Mouse (Mus musculus) heart, postnatal 0 days (tissue): ENCODE measurements around the gene Gm11634. TPM values are rescaled to one million over a fixed set of nuclear protein-coding genes. Genes with fewer than 3 reads are reported as not detected.
A peak's percentile ranks its signal among the peaks of the same experiment; 100 is the strongest.
"Not testable (repeated sequence)": the region's sequence is repeated elsewhere in the genome, so short reads cannot be mapped to it uniquely, and the experiment has no call there.

Experiments
- ATAC-seq: fragments of 200-750 bp; cut with Nextera tagmentation; 2 replicates; pipeline ENCODE4 v1.8.0; 2017; ENCODE audit warnings: low read depth, moderate number of reproducible peaks, moderate library complexity; ENCODE audit not compliant: insufficient read depth
- DNase-seq: peaks from one replicate; pipeline ENCODE4 v3.0.0-alpha.2; 2016; ENCODE audit warnings: low spot score
- H3K27ac ChIP-seq: fragments of 300-500 bp; sonication (generic); 2 replicates; pipeline ENCODE4 v1.5.1; 2014; ENCODE audit warnings: low read depth, mild to moderate bottlenecking
- H3K27me3 ChIP-seq: fragments of 300-500 bp; sonication (generic); 2 replicates; pipeline ENCODE4 v1.6.1; 2014; ENCODE audit warnings: low read length, mixed read lengths; ENCODE audit not compliant: control insufficient read depth, insufficient read depth
- H3K36me3 ChIP-seq: fragments of 300-500 bp; sonication (generic); replicated peaks from 2 replicates; pipeline ENCODE4 v1.6.1; 2014; ENCODE audit warnings: low read length, mixed read lengths; ENCODE audit not compliant: control insufficient read depth, insufficient read depth
- H3K4me1 ChIP-seq: fragments of 300-500 bp; sonication (generic); 2 replicates; pipeline ENCODE4 v1.6.1; 2014; ENCODE audit warnings: antibody characterized with exemption; ENCODE audit not compliant: control insufficient read depth, insufficient read depth
- H3K4me2 ChIP-seq: fragments of 300-500 bp; sonication (generic); 2 replicates; pipeline ENCODE4 v1.6.1; 2014; ENCODE audit warnings: low read depth, mild to moderate bottlenecking, low read length, moderate library complexity
- H3K4me3 ChIP-seq: fragments of 300-500 bp; sonication (generic); 2 replicates; pipeline ENCODE4 v1.5.1; 2014; ENCODE audit warnings: low read depth, low read length
- H3K9ac ChIP-seq: fragments of 300-500 bp; sonication (generic); replicated peaks from 2 replicates; pipeline ENCODE4 v1.6.1; 2014; ENCODE audit warnings: low read depth, low read length, mixed read lengths
- H3K9me3 ChIP-seq: fragments of 300-500 bp; sonication (generic); replicated peaks from 2 replicates; pipeline ENCODE4 v1.6.1; 2016; ENCODE audit warnings: low read length; ENCODE audit not compliant: control insufficient read depth
- CTCF ChIP-seq: IDR thresholded peaks from 2 replicates; pipeline ENCODE4 v1.5.1; 2016; ENCODE audit warnings: antibody characterized with exemption, control low read depth, low read depth
- EP300 ChIP-seq: IDR thresholded peaks from 2 replicates; pipeline ENCODE4 v1.6.1; 2016; ENCODE audit warnings: antibody characterized with exemption, low read depth
- WGBS: fragments of 180-500 bp; shearing (Covaris S2); extraction: QIAGEN DNeasy Blood & Tissue Kit; methylation state at CpG from one replicate; pipeline ENCODE4 v1.1.7; 2014; 5-methylcytosine and 5-hydroxymethylcytosine counted together
- polyA plus RNA-seq: library from polyadenylated mRNA; unstranded; fragments of >200 nt; fragmentation: Nextera tagmentation; extraction: Ambion mirVana; gene quantifications from 2 replicates; pipeline ENCODE4 v1.2.1, GENCODE M21; 2015
- total RNA-seq: library from RNA; depleted of rRNA; stranded (reverse); fragments of >200 nt; gene quantifications from 2 replicates; pipeline ENCODE4 v1.2.3, GENCODE M21; 2014; ENCODE audit warnings: low replicate concordance

Gene Gm11634
- total and polyA plus RNA-seq, 2 experiments from 2014 or later: not detected

DNA sequence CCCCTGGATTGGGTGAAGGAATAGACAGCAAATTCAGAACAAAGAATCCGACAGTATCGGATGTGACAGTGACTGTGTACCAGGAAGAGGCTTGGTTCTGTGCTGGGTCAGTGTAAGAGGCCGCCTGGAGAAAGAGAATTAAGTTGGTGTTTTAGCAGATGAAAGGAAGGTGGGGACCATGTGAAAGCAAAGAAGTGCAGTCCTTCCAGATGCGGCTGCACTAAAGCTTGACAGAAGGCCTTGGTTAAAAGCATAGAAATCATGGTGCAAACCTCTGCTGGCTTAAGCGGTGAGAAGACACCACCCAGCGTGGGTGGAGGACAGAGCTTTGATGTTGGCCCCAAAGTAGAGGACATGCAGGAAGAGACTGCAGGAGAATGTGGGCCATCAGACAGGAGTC lies 14.5 kb upstream of the Gm11634 start:
- no peaks in the 10 kb centered on the region for H3K9me3 ChIP-seq
- H3K4me1 ChIP-seq: no peaks in the 10 kb centered on the region; the same call in 1 of the 2 replicates
- H3K9ac ChIP-seq: no peak overlapping the region
- no peaks in the 10 kb centered on the region for H3K36me3 ChIP-seq
- H3K4me2 ChIP-seq: no peak overlapping the region
- H3K27ac ChIP-seq: no peak overlapping the region
- H3K4me3 ChIP-seq: no peak overlapping the region
- DNase-seq (no peak), ATAC-seq (no peak)
- no peaks in the 10 kb centered on the region for H3K27me3 ChIP-seq
- WGBS: 66% methylated on average over 6 of the region's 6 CpGs
- no peak for TF ChIP-seq CTCF
- TF ChIP-seq EP300: no peak

- WGBS: 5% methylated on average over 11 of the region's 11 CpGs
- Histone ChIP-seq H3K27me3 (no peaks in the 10 kb centered on the region), H3K4me1 (no peaks in the 10 kb centered on the region; the same call in 1 of the 2 replicates), H3K9me3 (no peaks in the 10 kb centered on the region), H3K27ac (no peak overlapping the region), H3K9ac (no peak overlapping the region), H3K4me3 (no peak overlapping the region), H3K4me2 (peak overlapping the region; percentile 25; the same call in 1 of the 2 replicates), H3K36me3 (no peaks in the 10 kb centered on the region)
- DNase-seq: no peak
- no peak for TF ChIP-seq EP300
- no peak for TF ChIP-seq CTCF
- ATAC-seq: peak; percentile 47; the same call in 1 of the 2 replicates
Measured at GRCm38 (mm10) chr11:101610445-101610844, 11.4 kb upstream of the Gm11634 start.

DNA sequence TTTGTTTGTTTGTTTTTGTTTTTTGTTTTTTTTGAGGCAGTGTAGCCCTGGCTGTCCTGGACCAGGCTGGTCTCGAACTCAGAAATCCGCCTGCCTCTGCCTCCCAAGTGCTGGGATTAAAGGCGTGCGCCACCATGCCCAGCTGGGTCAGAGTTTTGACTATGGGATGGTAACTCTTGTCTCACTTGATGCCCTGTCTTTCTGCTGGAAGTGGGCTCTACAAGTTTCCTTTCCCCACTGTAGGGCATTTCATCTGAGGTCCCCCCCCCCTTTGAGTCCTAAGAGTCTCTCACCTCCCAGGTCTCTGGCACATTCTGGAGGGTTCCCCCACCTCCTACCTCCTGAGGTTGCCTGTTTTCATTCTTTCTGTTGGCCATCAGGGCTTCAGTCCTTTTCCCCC lies 8.1 kb upstream of the Gm11634 start:
- H3K9me3 ChIP-seq, H3K4me1 ChIP-seq, DNase-seq, H3K36me3 ChIP-seq, H3K4me2 ChIP-seq, H3K27me3 ChIP-seq, ATAC-seq, H3K9ac ChIP-seq, H3K4me3 ChIP-seq, H3K27ac ChIP-seq: not testable (repeated sequence)
- WGBS: 82% methylated on average over 4 of the region's 4 CpGs

GRCm38 (mm10) chr11:101604531-101605453 lies 5.7 kb upstream of the Gm11634 start:
- H3K9me3 ChIP-seq, H3K4me1 ChIP-seq, H3K27me3 ChIP-seq, H3K36me3 ChIP-seq, H3K27ac ChIP-seq: not testable (repeated sequence)
- Histone ChIP-seq H3K9ac (peak overlapping the region; percentile 42), H3K4me3 (peak overlapping the region; percentile 31), H3K4me2 (peak overlapping the region; percentile 59)
- DNase-seq (peak; percentile 34), ATAC-seq (peak; percentile 72)
- 2% methylated on average over 30 of the region's 30 CpGs for WGBS

- Histone ChIP-seq H3K27ac (no peak overlapping the region), H3K4me1 (no peaks in the 10 kb centered on the region), H3K36me3 (no peaks in the 10 kb centered on the region), H3K9ac (no peak overlapping the region; the same call in 1 of the 2 replicates), H3K4me3 (peak overlapping the region; percentile 31; the same call in 1 of the 2 replicates), H3K9me3 (no peaks in the 10 kb centered on the region), H3K27me3 (no peaks in the 10 kb centered on the region), H3K4me2 (peak overlapping the region; percentile 59)
- WGBS: 4% methylated on average over 3 of the region's 3 CpGs
- DNase-seq (no peak), ATAC-seq (no peak)
- TF ChIP-seq EP300: no peak
- TF ChIP-seq CTCF: no peak
Measured at GRCm38 (mm10) chr11:101604116-101604515, 5.1 kb upstream of the Gm11634 start.
